Mouse (Mus musculus): ENCODE measurements around the gene Atxn10. TPM values are rescaled to one million over a fixed set of nuclear protein-coding genes. Genes with fewer than 3 reads are reported as not detected.

Gene Atxn10
- total RNA-seq, 2 experiments from 2014 or later = 11.5 to 18.9 TPM

GRCm38 (mm10) chr15:85463027-85463790 lies 127.2 kb downstream of the Atxn10 start:
- no peak for ATAC-seq (replicated peaks; ENCODE audit: low FRiP score, poor library complexity, severe bottlenecking)

GRCm38 (mm10) chr15:85464190-85464589 lies 128.1 kb downstream of the Atxn10 start:
- no peak for ATAC-seq (replicated peaks; ENCODE audit: low FRiP score, poor library complexity, severe bottlenecking)

GRCm38 (mm10) chr15:85464823-85465565 lies 128.9 kb downstream of the Atxn10 start:
- no peak for ATAC-seq (replicated peaks; ENCODE audit: low FRiP score, poor library complexity, severe bottlenecking)

GRCm38 (mm10) chr15:85466456-85467067 lies 130.5 kb downstream of the Atxn10 start:
- no peak for ATAC-seq (replicated peaks; ENCODE audit: low FRiP score, poor library complexity, severe bottlenecking)

GRCm38 (mm10) chr15:85469401-85469800 lies 133.4 kb downstream of the Atxn10 start:
- ATAC-seq (replicated peaks; ENCODE audit: low FRiP score, poor library complexity, severe bottlenecking) = no peak

- no peak for ATAC-seq (replicated peaks; ENCODE audit: low FRiP score, poor library complexity, severe bottlenecking)
These were observed 138.7 kb downstream of the Atxn10 start for GRCm38 (mm10) chr15:85474697-85475096.

- ATAC-seq (replicated peaks; ENCODE audit: low FRiP score, poor library complexity, severe bottlenecking) = no peak
These were observed 141.5 kb downstream of the Atxn10 start for GRCm38 (mm10) chr15:85477584-85477983.

GRCm38 (mm10) chr15:85479365-85479764 lies 143.3 kb downstream of the Atxn10 start:
- ATAC-seq (replicated peaks; ENCODE audit: low FRiP score, poor library complexity, severe bottlenecking) = no peak

- ATAC-seq (replicated peaks; ENCODE audit: low FRiP score, poor library complexity, severe bottlenecking) = no peak
These were observed 143.9 kb downstream of the Atxn10 start for GRCm38 (mm10) chr15:85479919-85480318.

GRCm38 (mm10) chr15:85480630-85481029 lies 144.6 kb downstream of the Atxn10 start:
- ATAC-seq (replicated peaks; ENCODE audit: low FRiP score, poor library complexity, severe bottlenecking) = no peak

GRCm38 (mm10) chr15:85488900-85489299 lies 152.9 kb downstream of the Atxn10 start:
- ATAC-seq (replicated peaks; ENCODE audit: low FRiP score, poor library complexity, severe bottlenecking) = no peak

- ATAC-seq (replicated peaks; ENCODE audit: low FRiP score, poor library complexity, severe bottlenecking) = no peak
These were observed 153.7 kb downstream of the Atxn10 start for GRCm38 (mm10) chr15:85489751-85490150.

GRCm38 (mm10) chr15:85494163-85494621 lies 158.1 kb downstream of the Atxn10 start:
- no peak for ATAC-seq (replicated peaks; ENCODE audit: low FRiP score, poor library complexity, severe bottlenecking)

- no peak for ATAC-seq (replicated peaks; ENCODE audit: low FRiP score, poor library complexity, severe bottlenecking)
These were observed 161.5 kb downstream of the Atxn10 start for GRCm38 (mm10) chr15:85497548-85497947.

GRCm38 (mm10) chr15:85497981-85498475 lies 162.0 kb downstream of the Atxn10 start:
- ATAC-seq (replicated peaks; ENCODE audit: low FRiP score, poor library complexity, severe bottlenecking) = no peak

GRCm38 (mm10) chr15:85500267-85500666 lies 164.2 kb downstream of the Atxn10 start:
- no peak for ATAC-seq (replicated peaks; ENCODE audit: low FRiP score, poor library complexity, severe bottlenecking)

- no peak for ATAC-seq (replicated peaks; ENCODE audit: low FRiP score, poor library complexity, severe bottlenecking)
These were observed 167.1 kb downstream of the Atxn10 start, which contains the start of gene 7530416G11Rik for GRCm38 (mm10) chr15:85503127-85503526. TSS of gene 7530416G11Rik (minus strand) at chr15:85503227.

GRCm38 (mm10) chr15:85505118-85505925 lies 169.3 kb downstream of the Atxn10 start:
- ATAC-seq (replicated peaks; ENCODE audit: low FRiP score, poor library complexity, severe bottlenecking) = no peak

GRCm38 (mm10) chr15:85506680-85507079 lies 170.6 kb downstream of the Atxn10 start:
- ATAC-seq (replicated peaks; ENCODE audit: low FRiP score, poor library complexity, severe bottlenecking) = no peak
